Mouse (Mus musculus) c-Kit-positive CD71-positive TER-119-negative erythroid progenitor cells, embryonic 14.5 days (primary cell): Measurements from ENCODE around the gene Dut.

ENCODE experiments used
- DNase-seq: peaks from one replicate; pipeline ENCODE4 v3.0.0-alpha.2; 2013; ENCODE audit warnings: low read depth

Dut gene

DNA sequence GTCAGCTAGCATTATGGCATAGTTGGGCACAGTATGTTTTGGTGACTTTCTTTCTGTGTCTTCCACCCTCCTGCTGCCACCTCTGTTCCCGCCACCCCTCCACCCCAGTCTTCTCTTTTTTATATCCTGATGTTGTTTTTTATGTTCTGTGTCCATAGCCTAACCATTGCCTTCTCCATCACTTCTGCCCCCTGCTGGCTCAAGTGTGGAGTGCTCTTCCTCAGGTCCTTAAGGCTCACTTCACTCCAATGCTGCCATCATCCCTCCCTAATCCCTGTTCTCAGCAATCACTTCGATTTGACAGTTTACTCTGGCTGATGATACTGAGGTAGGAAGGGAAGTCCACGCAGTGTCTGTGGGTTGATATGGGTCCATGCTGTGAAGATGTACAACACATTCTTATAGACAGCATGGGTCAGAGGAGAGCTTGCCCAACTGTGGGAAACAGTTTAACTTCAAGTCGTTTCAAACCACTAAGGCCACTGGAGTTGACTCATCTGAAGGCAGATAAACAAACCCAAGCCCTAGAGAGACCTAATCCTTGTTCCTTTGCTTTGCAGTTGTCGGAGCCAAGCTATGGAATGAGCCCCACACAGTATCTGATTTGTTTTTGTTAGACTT, 56.9 kb downstream of the Dut start:
- no peak for DNase-seq

DNA sequence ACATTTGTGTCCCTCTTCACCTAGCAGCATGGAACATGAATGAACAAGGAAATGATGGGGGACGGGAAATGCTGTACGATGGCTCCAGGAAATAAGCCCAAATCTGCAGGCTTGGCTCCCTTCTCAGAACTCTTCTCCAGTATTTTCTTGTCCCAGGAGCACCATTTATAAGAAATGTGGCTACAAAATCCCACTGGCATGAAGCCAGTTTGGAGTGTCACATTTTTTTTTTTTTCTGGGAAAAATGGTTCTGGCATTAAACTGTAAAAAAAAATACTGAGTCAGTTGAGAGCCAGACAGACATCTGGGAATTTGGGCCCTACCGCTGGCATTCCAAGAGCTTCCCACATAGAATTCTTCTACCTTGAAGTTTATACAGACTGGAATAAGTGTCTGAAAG, 57.8 kb downstream of the Dut start:
- DNase-seq: no peak

- DNase-seq: no peak
These were observed 58.7 kb downstream of the Dut start for GRCm38 (mm10) chr2:125305671-125306070.
